Mouse (Mus musculus) spleen, adult 2 months (tissue): ENCODE results near the gene Prss57. TPM values are rescaled to one million over a fixed set of nuclear protein-coding genes. Genes with fewer than 3 reads are reported as not detected.

Experiments used
- DNase-seq, 2 experiments: peaks; one replicate each; pipeline versions ENCODE4 v3.0.0 to v3.0.0-alpha.2; 2012 to 2021; ENCODE audit warnings: low spot score in 2 of 2, low read depth in 1 of 2
- H3K27ac ChIP-seq: fragments of 200-500 bp; 2 replicates; pipeline ENCODE4 v1.5.1; 2012; ENCODE audit warnings: low read length, inconsistent platforms; ENCODE audit not compliant: insufficient read depth
- H3K27me3 ChIP-seq: fragments of 200-500 bp; 2 replicates; pipeline ENCODE4 v1.6.1; 2012; ENCODE audit warnings: mild to moderate bottlenecking, moderate library complexity, low read length, inconsistent platforms; ENCODE audit not compliant: control insufficient read depth, insufficient read depth
- H3K36me3 ChIP-seq: fragments of 200-500 bp; 2 replicates; pipeline ENCODE4 v1.6.1; 2012; ENCODE audit warnings: mild to moderate bottlenecking, low read length, inconsistent platforms; ENCODE audit not compliant: control insufficient read depth, insufficient read depth
- H3K4me1 ChIP-seq: fragments of 200-500 bp; 2 replicates; pipeline ENCODE4 v1.6.1; 2011; ENCODE audit warnings: inconsistent platforms; ENCODE audit not compliant: control insufficient read depth, insufficient read depth, insufficient read length
- H3K4me3 ChIP-seq: fragments of 200-500 bp; 2 replicates; pipeline ENCODE4 v1.5.1; 2011; ENCODE audit warnings: mild to moderate bottlenecking, inconsistent platforms; ENCODE audit not compliant: insufficient read depth, insufficient read length; ENCODE audit errors: extremely low read depth
- CTCF ChIP-seq: fragments of 200-500 bp; IDR thresholded peaks from 2 replicates; pipeline ENCODE4 v1.5.1; 2011; ENCODE audit warnings: mild to moderate bottlenecking, inconsistent platforms; ENCODE audit not compliant: insufficient read depth, insufficient read length, insufficient replicate concordance; ENCODE audit errors: extremely low read depth
- POLR2A ChIP-seq: fragments of 200-500 bp; IDR thresholded peaks from 2 replicates; pipeline ENCODE4 v1.6.1; 2011; ENCODE audit warnings: low read depth, low read length, inconsistent platforms
- WGBS: fragments of 180-500 bp; shearing (Covaris S2); methylation state at CpG from one replicate; pipeline ENCODE4 v1.1.7; 2018; 5-methylcytosine and 5-hydroxymethylcytosine counted together
- polyA plus RNA-seq: library from polyadenylated mRNA; depleted of rRNA; stranded (reverse); fragments of >200 nt; gene quantifications from 2 replicates; pipeline ENCODE4 v1.2.3, GENCODE M21; 2012; rRNA removed

Gene Prss57
- polyA plus RNA-seq, 1 experiment = 1.6 TPM

GRCm38 (mm10) chr10:79735361-79735760 is 55.4 kb downstream of the Prss57 start:
- Histone ChIP-seq H3K4me3 (no peak overlapping the region), H3K4me1 (no peaks in the 10 kb centered on the region), H3K27me3 (no peaks in the 10 kb centered on the region), H3K36me3 (peaks cover 54% of the 10 kb centered on the region), H3K27ac (no peak overlapping the region)
- TF ChIP-seq POLR2A = no peak
- TF ChIP-seq CTCF = no peak
- no peak for DNase-seq
- WGBS = 89% methylated on average over 51 of the region's 52 CpGs

- H3K36me3 ChIP-seq = peaks cover 39% of the 10 kb centered on the region
- 95% methylated on average over 15 of the region's 15 CpGs for WGBS
- H3K27me3 ChIP-seq = no peaks in the 10 kb centered on the region
- H3K4me3 ChIP-seq = no peak overlapping the region
- DNase-seq = no peak
- no peak overlapping the region for H3K27ac ChIP-seq
- TF ChIP-seq POLR2A = no peak
- no peak for TF ChIP-seq CTCF
- H3K4me1 ChIP-seq = no peaks in the 10 kb centered on the region
Measured at GRCm38 (mm10) chr10:79733847-79734246, 56.9 kb downstream of the Prss57 start.

- no peaks in the 10 kb centered on the region for H3K27me3 ChIP-seq
- no peak overlapping the region for H3K27ac ChIP-seq
- no peak overlapping the region for H3K4me3 ChIP-seq
- H3K4me1 ChIP-seq = no peaks in the 10 kb centered on the region
- TF ChIP-seq POLR2A (no peak), CTCF (peak; percentile 25; the same call in 1 of the 2 replicates)
- H3K36me3 ChIP-seq = peaks cover 29% of the 10 kb centered on the region
- peak in 1 of 2 experiments; percentile 31 for DNase-seq
- 95% methylated on average over 1 of the region's 1 CpGs for WGBS
Measured at GRCm38 (mm10) chr10:79732500-79732899, 58.3 kb downstream of the Prss57 start.

Other genes starting within 250 kb of the Prss57 start
- 63.7 and 92.1 TPM in 2 replicates for gene Mier2, start 235.8 kb downstream of the Prss57 start, polyA plus RNA-seq
- gene Theg, start 203.6 kb downstream of the Prss57 start, polyA plus RNA-seq = 0.18 and 0.72 TPM in 2 replicates
- gene C2cd4c, start 176.9 kb downstream of the Prss57 start, polyA plus RNA-seq = not detected in 2 replicates
- gene Shc2, start 153.0 kb downstream of the Prss57 start, polyA plus RNA-seq = 1.0 and 1.3 TPM in 2 replicates
- not detected in 2 replicates for gene Odf3l2, start 145.2 kb downstream of the Prss57 start, polyA plus RNA-seq
- gene Madcam1, start 126.4 kb downstream of the Prss57 start, polyA plus RNA-seq = 22.0 and 33.9 TPM in 2 replicates
- 47.9 and 77.7 TPM in 2 replicates for gene Tpgs1, start 121.6 kb downstream of the Prss57 start, polyA plus RNA-seq
- 119 and 143 TPM in 2 replicates for gene Cdc34, start 108.8 kb downstream of the Prss57 start, polyA plus RNA-seq
- gene Gzmm, start 101.9 kb downstream of the Prss57 start, polyA plus RNA-seq = 1.7 and 1.8 TPM in 2 replicates
- gene Bsg, start 86.5 kb downstream of the Prss57 start, polyA plus RNA-seq = 208 and 255 TPM in 2 replicates
- 0.77 and 1.5 TPM in 2 replicates for gene Hcn2, start 74.3 kb downstream of the Prss57 start, polyA plus RNA-seq
- gene Polrmt, start 44.4 kb downstream of the Prss57 start, polyA plus RNA-seq = 60.5 and 62.5 TPM in 2 replicates
- gene Fgf22, start 35.9 kb downstream of the Prss57 start, polyA plus RNA-seq = not detected in 2 replicates
- gene Rnf126, start 24.0 kb downstream of the Prss57 start, polyA plus RNA-seq = 122 and 217 TPM in 2 replicates
- 5.8 and 10.9 TPM in 2 replicates for gene Fstl3, start 13.7 kb downstream of the Prss57 start, polyA plus RNA-seq
- 9.2 and 14.6 TPM in 2 replicates for gene Palm, start 2.6 kb upstream of the Prss57 start, polyA plus RNA-seq
- 0.07 and 0.18 TPM in 2 replicates for gene Misp, start 30.0 kb upstream of the Prss57 start, polyA plus RNA-seq
- 251 and 315 TPM in 2 replicates for gene Ptbp1, start 63.5 kb upstream of the Prss57 start, polyA plus RNA-seq
- 25.6 and 39.2 TPM in 2 replicates for gene Prtn3, start 83.5 kb upstream of the Prss57 start, polyA plus RNA-seq
- 3.6 and 4.0 TPM in 2 replicates for gene Plppr3, start 83.7 kb upstream of the Prss57 start, polyA plus RNA-seq
- gene Elane, start 95.3 kb upstream of the Prss57 start, polyA plus RNA-seq = 33.0 and 61.9 TPM in 2 replicates
- 71.5 and 138 TPM in 2 replicates for gene Cfd, start 99.9 kb upstream of the Prss57 start, polyA plus RNA-seq
- gene Med16, start 118.0 kb upstream of the Prss57 start, polyA plus RNA-seq = 46.4 and 73.7 TPM in 2 replicates
- not detected in 2 replicates for gene Gm26602, start 119.9 kb upstream of the Prss57 start, polyA plus RNA-seq
- 5.3 and 6.3 TPM in 2 replicates for gene Kiss1r, start 126.0 kb upstream of the Prss57 start, polyA plus RNA-seq
- gene R3hdm4, start 130.2 kb upstream of the Prss57 start, polyA plus RNA-seq = 117 and 150 TPM in 2 replicates
- gene Arid3a, start 136.1 kb upstream of the Prss57 start, polyA plus RNA-seq = 15.0 and 23.2 TPM in 2 replicates
- 41.2 and 51.6 TPM in 2 replicates for gene Wdr18, start 169.2 kb upstream of the Prss57 start, polyA plus RNA-seq
- gene Grin3b, start 179.8 kb upstream of the Prss57 start, polyA plus RNA-seq = 0.12 and 0.16 TPM in 2 replicates
- gene Tmem259, start 193.4 kb upstream of the Prss57 start, polyA plus RNA-seq = 266 and 371 TPM in 2 replicates
- 297 and 409 TPM in 2 replicates for gene Cnn2, start 197.6 kb upstream of the Prss57 start, polyA plus RNA-seq
- 50.4 and 64.5 TPM in 2 replicates for gene Abca7, start 205.5 kb upstream of the Prss57 start, polyA plus RNA-seq
- 492 and 574 TPM in 2 replicates for gene Arhgap45, start 225.7 kb upstream of the Prss57 start, polyA plus RNA-seq
- 139 and 182 TPM in 2 replicates for gene Polr2e, start 248.8 kb upstream of the Prss57 start, polyA plus RNA-seq